14 mouse cellular contexts compared by ENCODE assay signal in genomic region chr8:101350848-101351247, GRCm38 (mm10).
"Had no signal": no experiment of that assay in that cellular context is flagged by ENCODE, and none has a peak within 500 bp of the region (broad histone marks: within the 10 kb centered on the region; RNA-seq: fewer than 3 reads in every experiment).

No protein-coding gene starts in this region.

- H3K4me1 ChIP-seq: midbrain, embryonic 12.5 days; neural tube, embryonic 12.5 days; stomach, embryonic 15.5 days had no signal

- H3K27me3 ChIP-seq: midbrain, embryonic 12.5 days; neural tube, embryonic 12.5 days; stomach, embryonic 15.5 days had no signal

- H3K27ac ChIP-seq: midbrain, embryonic 10.5 days; midbrain, embryonic 12.5 days; neural tube, embryonic 12.5 days; stomach, embryonic 15.5 days; stomach, postnatal 0 days had no signal

- H3K9me3 ChIP-seq: midbrain, embryonic 10.5 days; midbrain, embryonic 12.5 days; neural tube, embryonic 12.5 days; stomach, embryonic 15.5 days had no signal

- ATAC-seq: midbrain, embryonic 16.5 days had no signal

- DNase-seq: lung, embryonic 14.5 days; lung, postnatal 10 days; lung, postnatal 4 days; right cerebral cortex, postnatal 14 days; thymus, adult 2 months; thymus, postnatal 25 days; thymus, postnatal 4 days had no signal

- H3K4me3 ChIP-seq: midbrain, embryonic 10.5 days; midbrain, embryonic 12.5 days; myocyte; neural tube, embryonic 12.5 days; stomach, embryonic 15.5 days had no signal

- H3K9ac ChIP-seq: lung, embryonic 14.5 days; midbrain, embryonic 12.5 days; neural tube, embryonic 12.5 days; stomach, embryonic 15.5 days had no signal

- H3K4me2 ChIP-seq: lung, embryonic 14.5 days; midbrain, embryonic 12.5 days; neural tube, embryonic 12.5 days; stomach, embryonic 15.5 days had no signal

- H3K36me3 ChIP-seq: midbrain, embryonic 10.5 days; midbrain, embryonic 12.5 days; neural tube, embryonic 12.5 days; stomach, embryonic 15.5 days had no signal
